Mouse (Mus musculus): Measurements from ENCODE around the gene Epha7.

GRCm38 (mm10) chr4:28895480-28895879 is 82.5 kb downstream of the Epha7 start:
- no peak for TF ChIP-seq POLR2A (IDR thresholded peaks at IDR 0.05; ENCODE audit: low read depth, low read length)
- TF ChIP-seq CTCF (conservative IDR thresholded peaks at IDR 0.05; ENCODE audit: insufficient read depth, insufficient read length, low read depth, low read length), result no peak

Measured in kidney, adult 2 months (tissue).